10 mouse cellular contexts compared by ENCODE assay signal in the genomic region with DNA sequence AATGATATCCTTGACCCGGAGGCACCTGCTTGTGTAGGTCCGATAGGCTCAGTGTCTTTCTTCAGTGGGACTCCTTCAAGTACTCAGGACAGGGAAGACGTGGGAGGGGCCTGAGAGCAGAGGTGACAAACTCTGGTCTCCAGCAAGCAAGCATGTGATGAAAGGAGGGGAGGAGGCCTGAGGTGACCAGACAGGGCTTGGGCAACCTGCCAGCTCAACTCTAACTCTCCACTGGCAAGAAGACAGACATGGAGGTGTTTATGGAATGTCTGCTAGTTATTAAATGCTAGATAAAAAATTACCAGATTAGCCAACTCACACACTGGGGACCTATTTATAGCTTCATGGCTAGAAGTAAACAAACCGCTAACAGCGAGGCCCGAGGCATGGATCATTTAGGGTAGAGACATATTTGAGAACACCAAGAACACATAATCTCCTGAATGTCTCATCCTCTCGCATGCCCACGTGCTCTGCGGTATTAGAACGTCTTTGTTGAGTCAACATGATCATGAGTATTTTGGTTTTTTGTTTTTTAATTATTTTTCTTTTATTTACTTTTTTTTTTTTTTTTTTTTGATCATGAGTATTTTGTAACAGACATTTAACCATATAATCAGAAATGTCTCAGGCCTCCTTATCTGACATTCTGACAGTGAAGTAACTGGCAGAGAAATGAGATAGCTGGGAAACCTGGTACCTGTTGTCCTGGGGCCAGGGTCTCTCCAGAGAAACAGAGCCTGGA. TPM values are rescaled to one million over a fixed set of nuclear protein-coding genes. Genes with fewer than 3 reads are reported as not detected.
DNase-seq lines count a peak whose midpoint lies in the region; ATAC-seq and TF ChIP-seq lines count a peak whose summit lies in the region.
"Had no signal": no experiment of that assay in that cellular context is flagged by ENCODE, and none has a peak within 500 bp of the region (broad histone marks: within the 10 kb centered on the region; RNA-seq: fewer than 3 reads in every experiment).

No protein-coding gene starts in this region.

- no peak overlapping the region for H3K4me3 ChIP-seq in limb, embryonic 12.5 days (replicated peaks)
- no peak overlapping the region for H3K4me3 ChIP-seq in limb, embryonic 10.5 days
- no peak overlapping the region for H3K4me3 ChIP-seq in heart, embryonic 13.5 days
- H3K4me3 ChIP-seq in stomach, embryonic 16.5 days (replicated peaks; ENCODE audit: low read length): no peak overlapping the region
- H3K4me3 ChIP-seq in midbrain, postnatal 0 days (ENCODE audit: low read depth, low read length): no peak overlapping the region
- H3K4me3 ChIP-seq: limb, embryonic 15.5 days had no signal

- H3K4me1 ChIP-seq in limb, embryonic 12.5 days (replicated peaks): peaks cover 18% of the 10 kb centered on the region
- peaks cover 25% of the 10 kb centered on the region for H3K4me1 ChIP-seq in limb, embryonic 10.5 days
- peaks cover 52% of the 10 kb centered on the region for H3K4me1 ChIP-seq in heart, embryonic 13.5 days
- H3K4me1 ChIP-seq in stomach, embryonic 16.5 days (ENCODE audit: control insufficient read depth, insufficient read depth, low read length): peaks cover 11% of the 10 kb centered on the region
- 0 out of 2 replicates have a peak, but pooled peaks cover 4% of the 10 kb centered on the region for H3K4me1 ChIP-seq in midbrain, postnatal 0 days (ENCODE audit: insufficient read depth, low read length)

- H3K27ac ChIP-seq in limb, embryonic 12.5 days: 0 out of 2 replicates have a peak overlapping the region, but pooled peaks have one; percentile 35
- no peak overlapping the region for H3K27ac ChIP-seq in limb, embryonic 10.5 days
- H3K27ac ChIP-seq in heart, embryonic 13.5 days (replicated peaks): peak overlapping the region; percentile 88
- no peak overlapping the region for H3K27ac ChIP-seq in stomach, embryonic 16.5 days (ENCODE audit: low read length)
- H3K27ac ChIP-seq in midbrain, postnatal 0 days (ENCODE audit: low read depth, low read length): no peak overlapping the region
- H3K27ac ChIP-seq: limb, embryonic 15.5 days had no signal

- no peaks in the 10 kb centered on the region for H3K36me3 ChIP-seq in limb, embryonic 12.5 days
- H3K36me3 ChIP-seq in limb, embryonic 10.5 days: no peaks in the 10 kb centered on the region
- H3K36me3 ChIP-seq in heart, embryonic 13.5 days: no peaks in the 10 kb centered on the region
- no peaks in the 10 kb centered on the region for H3K36me3 ChIP-seq in stomach, embryonic 16.5 days (ENCODE audit: control insufficient read depth, insufficient read depth, low read length)
- H3K36me3 ChIP-seq in midbrain, postnatal 0 days (ENCODE audit: insufficient read depth, low read length): no peaks in the 10 kb centered on the region
- H3K36me3 ChIP-seq: limb, embryonic 15.5 days had no signal

- H3K9ac ChIP-seq in limb, embryonic 12.5 days (replicated peaks): no peak overlapping the region
- no peak overlapping the region for H3K9ac ChIP-seq in heart, embryonic 13.5 days
- H3K9ac ChIP-seq in stomach, embryonic 16.5 days (ENCODE audit: low read length): no peak overlapping the region
- no peak overlapping the region for H3K9ac ChIP-seq in midbrain, postnatal 0 days (replicated peaks; ENCODE audit: low read length, poor library complexity, severe bottlenecking)
- H3K9ac ChIP-seq: limb, embryonic 15.5 days had no signal

- peaks cover 5% of the 10 kb centered on the region; the same call in 1 of the 2 replicates for H3K9me3 ChIP-seq in limb, embryonic 12.5 days
- no peaks in the 10 kb centered on the region for H3K9me3 ChIP-seq in limb, embryonic 10.5 days (replicated peaks)
- H3K9me3 ChIP-seq in heart, embryonic 13.5 days: no peaks in the 10 kb centered on the region
- H3K9me3 ChIP-seq in stomach, embryonic 16.5 days (replicated peaks; ENCODE audit: control insufficient read depth, low read length): no peaks in the 10 kb centered on the region
- H3K9me3 ChIP-seq in midbrain, postnatal 0 days (ENCODE audit: low read length): no peaks in the 10 kb centered on the region
- H3K9me3 ChIP-seq: limb, embryonic 15.5 days had no signal

- no peaks in the 10 kb centered on the region for H3K27me3 ChIP-seq in limb, embryonic 12.5 days
- H3K27me3 ChIP-seq in limb, embryonic 10.5 days (ENCODE audit: low read depth, poor library complexity, severe bottlenecking): no peaks in the 10 kb centered on the region
- H3K27me3 ChIP-seq in heart, embryonic 13.5 days (replicated peaks): no peaks in the 10 kb centered on the region
- H3K27me3 ChIP-seq in stomach, embryonic 16.5 days (ENCODE audit: control insufficient read depth, insufficient read depth, low read length): no peaks in the 10 kb centered on the region
- no peaks in the 10 kb centered on the region for H3K27me3 ChIP-seq in midbrain, postnatal 0 days (ENCODE audit: insufficient read depth, low read length)
- H3K27me3 ChIP-seq: limb, embryonic 15.5 days had no signal

- no peak for ATAC-seq in limb, embryonic 12.5 days (ENCODE audit: insufficient number of reproducible peaks, insufficient read depth, low FRiP score, low TSS enrichment, low read depth)
- peak; percentile 38 for ATAC-seq in heart, embryonic 13.5 days (ENCODE audit: extremely low read depth, insufficient number of reproducible peaks, low FRiP score, low TSS enrichment)
- peak; percentile 19; the same call in 1 of the 2 replicates for ATAC-seq in stomach, embryonic 16.5 days (ENCODE audit: insufficient read depth, low FRiP score)
- no peak for ATAC-seq in midbrain, postnatal 0 days (ENCODE audit: low FRiP score)

- 81% methylated on average over 10 of the region's 10 CpGs for WGBS in limb, embryonic 12.5 days
- WGBS in limb, embryonic 10.5 days: 88% methylated on average over 10 of the region's 10 CpGs
- WGBS in heart, embryonic 13.5 days: 29% methylated on average over 10 of the region's 10 CpGs
- WGBS in stomach, embryonic 16.5 days: 62% methylated on average over 10 of the region's 10 CpGs
- 91% methylated on average over 10 of the region's 10 CpGs for WGBS in midbrain, postnatal 0 days

- TF ChIP-seq CTCF in midbrain, postnatal 0 days (IDR thresholded peaks at IDR 0.05): no peak

- no peak overlapping the region for H3K4me2 ChIP-seq in limb, embryonic 12.5 days
- peak overlapping the region; percentile 30 for H3K4me2 ChIP-seq in heart, embryonic 13.5 days
- H3K4me2 ChIP-seq in stomach, embryonic 16.5 days (ENCODE audit: low read depth, low read length): no peak overlapping the region
- no peak overlapping the region for H3K4me2 ChIP-seq in midbrain, postnatal 0 days (ENCODE audit: low read depth, low read length, poor library complexity, severe bottlenecking)
- H3K4me2 ChIP-seq: limb, embryonic 15.5 days had no signal

- no peak for DNase-seq in limb, embryonic 10.5 days (ENCODE audit: low spot score)
- peak; percentile 90 to 91 for DNase-seq in kidney, postnatal 36 days
- DNase-seq in midbrain, postnatal 0 days (ENCODE audit: low spot score): no peak
- DNase-seq in adrenal gland, adult 2 months: no peak
- DNase-seq in urinary bladder, adult 2 months (ENCODE audit: low spot score): no peak

RNA-seq across cellular contexts. Expression of gene Ric1, which starts 53.0 kb away (rescaled TPM):
- polyA plus RNA-seq in limb, embryonic 12.5 days (2016; fragmentation: Nextera tagmentation; extraction: Ambion mirVana): 25.6 and 26.5 TPM in 2 replicates
- 15.5 and 19.5 TPM in 2 replicates for polyA plus RNA-seq in limb, embryonic 10.5 days (2016; fragmentation: Nextera tagmentation; extraction: Ambion mirVana)
- polyA plus RNA-seq in heart, embryonic 13.5 days (2015; fragmentation: Nextera tagmentation; extraction: Ambion mirVana): 6.5 and 6.7 TPM in 2 replicates
- polyA plus RNA-seq in stomach, embryonic 16.5 days (2015; fragmentation: Nextera tagmentation; extraction: Ambion mirVana): 11.1 and 11.6 TPM in 2 replicates
- 37.4 and 45.9 TPM in 2 replicates for total RNA-seq in midbrain, postnatal 0 days (2014; rRNA removed)
- polyA plus RNA-seq in midbrain, postnatal 0 days (2015; fragmentation: Nextera tagmentation; extraction: Ambion mirVana): 10.7 and 13.8 TPM in 2 replicates
- total RNA-seq in adrenal gland, adult 2 months (2021): 10 to 100 TPM; 25.9 to 40.3 TPM
- 7.5 and 7.9 TPM in 2 replicates for polyA plus RNA-seq in adrenal gland, adult 2 months (2012; rRNA removed)
- polyA plus RNA-seq in urinary bladder, adult 2 months (2012; rRNA removed): 11.7 and 14.2 TPM in 2 replicates

RNA-seq across cellular contexts. Expression of gene Pdcd1lg2, which starts 58.4 kb away (rescaled TPM):
- not detected in 2 replicates for polyA plus RNA-seq in limb, embryonic 12.5 days (2016; fragmentation: Nextera tagmentation; extraction: Ambion mirVana)
- not detected in 2 replicates for polyA plus RNA-seq in limb, embryonic 10.5 days (2016; fragmentation: Nextera tagmentation; extraction: Ambion mirVana)
- not detected in 2 replicates for polyA plus RNA-seq in heart, embryonic 13.5 days (2015; fragmentation: Nextera tagmentation; extraction: Ambion mirVana)
- polyA plus RNA-seq in stomach, embryonic 16.5 days (2015; fragmentation: Nextera tagmentation; extraction: Ambion mirVana): not detected in 2 replicates
- total RNA-seq in midbrain, postnatal 0 days (2014; rRNA removed): 0.24 and 0.71 TPM in 2 replicates
- polyA plus RNA-seq in midbrain, postnatal 0 days (2015; fragmentation: Nextera tagmentation; extraction: Ambion mirVana): 0.15 TPM in 1 of 2 replicates, not detected in the other
- total RNA-seq in adrenal gland, adult 2 months (2021): not detected
- not detected in 2 replicates for polyA plus RNA-seq in adrenal gland, adult 2 months (2012; rRNA removed)
- polyA plus RNA-seq in urinary bladder, adult 2 months (2012; rRNA removed): 0.12 and 0.21 TPM in 2 replicates
- total RNA-seq: gastrocnemius, postnatal 36 days had no signal
- polyA plus RNA-seq: limb, embryonic 15.5 days had no signal

Comparison
In these comparisons a context has a peak if more than half of its experiments do, and no peak if none do; other contexts are left out.
1. H3K27ac ChIP-seq: peak in limb, embryonic 12.5 days (single experiment) and heart, embryonic 13.5 days (single experiment); none in limb, embryonic 10.5 days (single experiment), stomach, embryonic 16.5 days (single experiment) and midbrain, postnatal 0 days (single experiment).
2. ATAC-seq: peak in heart, embryonic 13.5 days (single experiment) and stomach, embryonic 16.5 days (single experiment); none in limb, embryonic 12.5 days (single experiment) and midbrain, postnatal 0 days (single experiment).
3. DNase-seq: peak in kidney, postnatal 36 days (2 of 2); none in limb, embryonic 10.5 days (single experiment), midbrain, postnatal 0 days (single experiment), adrenal gland, adult 2 months (single experiment) and urinary bladder, adult 2 months (single experiment).